Mouse (Mus musculus) heart, embryonic 13.5 days (tissue): ENCODE data around the gene Wasf2. TPM values are rescaled to one million over a fixed set of nuclear protein-coding genes. Genes with fewer than 3 reads are reported as not detected.

Experiments
- ATAC-seq: fragments of 200-750 bp; cut with Nextera tagmentation; 2 replicates; pipeline ENCODE4 v1.8.0; 2017; ENCODE audit warnings: moderate TSS enrichment; ENCODE audit not compliant: insufficient number of reproducible peaks, low FRiP score, low TSS enrichment; ENCODE audit errors: extremely low read depth
- H3K27ac ChIP-seq: fragments of 300-500 bp; sonication (generic); replicated peaks from 2 replicates; pipeline ENCODE4 v1.5.1; 2015; ENCODE audit warnings: moderate library complexity, mild to moderate bottlenecking, inconsistent platforms
- H3K27me3 ChIP-seq: fragments of 300-500 bp; sonication (generic); replicated peaks from 2 replicates; pipeline ENCODE4 v1.6.1; 2015; ENCODE audit warnings: mild to moderate bottlenecking, inconsistent platforms
- H3K36me3 ChIP-seq: fragments of 300-500 bp; sonication (generic); 2 replicates; pipeline ENCODE4 v1.6.1; 2015; ENCODE audit warnings: mild to moderate bottlenecking, inconsistent platforms
- H3K4me1 ChIP-seq: fragments of 300-500 bp; sonication (generic); 2 replicates; pipeline ENCODE4 v1.6.1; 2015; ENCODE audit warnings: inconsistent platforms
- H3K4me2 ChIP-seq: fragments of 300-500 bp; sonication (generic); 2 replicates; pipeline ENCODE4 v1.6.1; 2015; ENCODE audit warnings: inconsistent platforms, mild to moderate bottlenecking, moderate library complexity
- H3K4me3 ChIP-seq: fragments of 300-500 bp; sonication (generic); 2 replicates; pipeline ENCODE4 v1.5.1; 2015; ENCODE audit warnings: moderate library complexity, mild to moderate bottlenecking, inconsistent platforms
- H3K9ac ChIP-seq: fragments of 300-500 bp; sonication (generic); 2 replicates; pipeline ENCODE4 v1.6.1; 2015; ENCODE audit warnings: inconsistent platforms, mild to moderate bottlenecking, moderate library complexity
- H3K9me3 ChIP-seq: fragments of 300-500 bp; sonication (generic); 2 replicates; pipeline ENCODE4 v1.6.1; 2016; ENCODE audit warnings: inconsistent platforms
- WGBS: fragments of 180-500 bp; shearing (Covaris S2); methylation state at CpG from one replicate; pipeline ENCODE4 v1.1.7; 2015; ENCODE audit warnings: mixed read lengths; 5-methylcytosine and 5-hydroxymethylcytosine counted together
- polyA plus RNA-seq: library from polyadenylated mRNA; unstranded; fragments of >200 nt; fragmentation: Nextera tagmentation; extraction: Ambion mirVana; gene quantifications from 2 replicates; pipeline ENCODE4 v1.2.1, GENCODE M21; 2015

The Wasf2 gene
- polyA plus RNA-seq, 1 experiment from 2014 or later = 64.6 TPM

- WGBS = 1% methylated on average over 17 of the region's 17 CpGs
- Histone ChIP-seq H3K36me3 (peaks cover 15% of the 10 kb centered on the region), H3K27me3 (no peaks in the 10 kb centered on the region), H3K4me2 (peak overlapping the region; percentile 84), H3K9ac (peak overlapping the region; percentile 96), H3K27ac (peak overlapping the region; percentile 91), H3K4me3 (peak overlapping the region; percentile 96), H3K4me1 (peaks cover 36% of the 10 kb centered on the region), H3K9me3 (0 out of 2 replicates have a peak, but pooled peaks cover 3% of the 10 kb centered on the region)
- no peak for ATAC-seq
Observed at GRCm38 (mm10) chr4:133130890-133131741, 811 bp downstream of the Wasf2 start.

GRCm38 (mm10) chr4:133132027-133132426 is 1.7 kb downstream of the Wasf2 start:
- peak overlapping the region; percentile 91 for H3K27ac ChIP-seq
- peaks cover 15% of the 10 kb centered on the region for H3K36me3 ChIP-seq
- H3K27me3 ChIP-seq = no peaks in the 10 kb centered on the region
- ATAC-seq = no peak
- peak overlapping the region; percentile 96 for H3K9ac ChIP-seq
- peak overlapping the region; percentile 96 for H3K4me3 ChIP-seq
- peaks cover 39% of the 10 kb centered on the region for H3K4me1 ChIP-seq
- H3K4me2 ChIP-seq = peak overlapping the region; percentile 84
- H3K9me3 ChIP-seq = 0 out of 2 replicates have a peak, but pooled peaks cover 3% of the 10 kb centered on the region
- 11% methylated on average over 6 of the region's 6 CpGs for WGBS

DNA sequence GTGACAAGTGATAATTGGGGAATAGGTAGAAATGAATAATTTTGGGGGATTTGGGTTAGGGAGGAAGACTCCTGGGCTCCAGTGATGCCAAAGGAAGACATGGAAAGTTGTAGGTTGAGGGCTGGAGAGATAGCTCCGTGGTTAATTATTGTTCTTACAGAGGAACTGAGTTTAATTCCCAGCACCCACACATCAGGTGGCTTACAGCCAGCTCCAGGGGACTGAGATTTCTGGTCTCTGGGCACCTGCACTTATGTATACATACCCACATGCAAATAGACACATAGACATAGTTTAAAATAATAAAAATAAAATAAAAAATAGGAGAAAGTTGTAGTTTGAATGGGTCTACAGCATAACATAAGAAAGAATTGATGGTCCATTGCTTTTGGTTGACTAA is 6.6 kb downstream of the Wasf2 start:
- Histone ChIP-seq H3K4me3 (no peak overlapping the region), H3K27ac (no peak overlapping the region), H3K9me3 (peaks cover 3% of the 10 kb centered on the region; the same call in 1 of the 2 replicates), H3K27me3 (no peaks in the 10 kb centered on the region), H3K9ac (no peak overlapping the region), H3K36me3 (peaks cover 33% of the 10 kb centered on the region), H3K4me1 (peaks cover 41% of the 10 kb centered on the region), H3K4me2 (no peak overlapping the region)
- ATAC-seq = no peak
- 50% methylated on average over 1 of the region's 1 CpGs for WGBS

DNA sequence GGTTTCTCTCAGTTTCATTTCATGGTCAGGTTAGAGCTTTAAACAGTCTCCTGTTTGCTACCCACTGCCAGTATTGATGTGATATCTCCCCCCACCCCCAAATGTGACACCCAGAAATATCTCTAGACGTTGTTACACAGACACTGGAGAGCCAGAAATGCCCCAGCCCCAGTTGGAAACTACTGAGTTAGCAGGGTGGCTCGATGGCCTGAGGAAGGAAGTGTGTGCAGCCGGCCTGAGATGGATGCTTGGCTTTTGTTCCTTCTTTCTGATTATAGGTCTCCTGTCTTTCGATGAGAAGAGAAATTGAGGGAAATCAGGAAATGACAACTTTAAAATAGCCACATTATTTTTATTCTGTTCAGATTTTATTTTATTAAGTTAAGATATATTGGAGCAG is 8.7 kb downstream of the Wasf2 start:
- Histone ChIP-seq H3K4me1 (peaks cover 35% of the 10 kb centered on the region), H3K4me2 (no peak overlapping the region), H3K9ac (no peak overlapping the region), H3K9me3 (peaks cover 2% of the 10 kb centered on the region; the same call in 1 of the 2 replicates), H3K27ac (0 out of 2 replicates have a peak overlapping the region, but pooled peaks have one; percentile 24), H3K4me3 (no peak overlapping the region), H3K27me3 (no peaks in the 10 kb centered on the region), H3K36me3 (peaks cover 29% of the 10 kb centered on the region)
- 65% methylated on average over 4 of the region's 4 CpGs for WGBS
- ATAC-seq = no peak

DNA sequence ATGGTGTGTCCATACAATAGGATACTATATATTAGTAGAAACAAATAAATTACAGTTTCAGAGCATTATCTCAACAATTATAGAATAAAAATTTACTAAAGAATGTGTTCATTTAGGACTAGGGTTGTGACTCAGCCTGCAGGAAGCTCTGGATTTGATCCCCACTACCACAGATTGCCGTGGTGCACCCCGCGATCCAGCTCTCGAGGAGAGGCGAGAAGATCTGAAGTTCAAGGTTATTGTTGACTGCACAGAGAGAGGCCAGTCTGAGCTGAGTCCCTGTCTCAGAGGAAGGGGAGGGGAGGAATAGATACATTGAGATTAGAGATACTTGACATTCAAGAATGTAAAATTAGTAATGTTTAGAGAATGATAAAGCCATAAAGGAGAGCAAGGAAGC is 24.7 kb downstream of the Wasf2 start:
- no peak for ATAC-seq
- peaks cover 10% of the 10 kb centered on the region; the same call in 1 of the 2 replicates for H3K36me3 ChIP-seq
- no peaks in the 10 kb centered on the region for H3K9me3 ChIP-seq
- no peak overlapping the region for H3K27ac ChIP-seq
- no peaks in the 10 kb centered on the region for H3K27me3 ChIP-seq
- no peak overlapping the region for H3K4me3 ChIP-seq
- no peak overlapping the region for H3K9ac ChIP-seq
- no peak overlapping the region for H3K4me2 ChIP-seq
- WGBS = 78% methylated on average over 5 of the region's 5 CpGs
- H3K4me1 ChIP-seq = peaks cover 60% of the 10 kb centered on the region

GRCm38 (mm10) chr4:133155726-133156125 is 25.4 kb downstream of the Wasf2 start:
- H3K9ac ChIP-seq = no peak overlapping the region
- no peak overlapping the region for H3K27ac ChIP-seq

DNA sequence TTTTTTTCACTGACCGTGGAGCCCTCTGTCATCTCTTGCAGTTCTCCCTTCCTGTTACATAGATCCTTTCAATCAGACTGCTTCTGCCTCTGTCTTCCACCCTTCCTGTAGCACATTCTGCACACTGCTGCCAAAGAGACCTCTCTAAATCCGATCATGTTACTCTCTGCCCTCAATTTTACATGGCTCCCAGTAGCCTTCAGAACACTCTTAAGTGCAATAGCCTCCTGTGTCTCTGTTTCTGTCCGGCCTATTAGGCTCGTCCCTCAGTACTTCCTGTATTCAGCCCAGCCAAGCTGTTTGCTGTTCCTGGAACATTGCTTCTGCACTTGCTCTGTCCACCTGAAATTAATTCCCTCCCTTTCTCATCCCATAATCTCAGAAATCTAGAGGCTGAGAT is 26.1 kb downstream of the Wasf2 start:
- H3K9me3 ChIP-seq = no peaks in the 10 kb centered on the region
- H3K36me3 ChIP-seq = peaks cover 21% of the 10 kb centered on the region
- H3K4me1 ChIP-seq = peaks cover 66% of the 10 kb centered on the region
- H3K4me2 ChIP-seq = no peak overlapping the region
- H3K4me3 ChIP-seq = no peak overlapping the region
- peak overlapping the region; percentile 57; the same call in 1 of the 2 replicates for H3K9ac ChIP-seq
- WGBS = 71% methylated on average over 4 of the region's 4 CpGs
- no peak for ATAC-seq
- peak overlapping the region; percentile 32; the same call in 1 of the 2 replicates for H3K27ac ChIP-seq
- no peaks in the 10 kb centered on the region for H3K27me3 ChIP-seq

More at GRCm38 (mm10) chr4:133155726-133156125, 25.4 kb downstream of the Wasf2 start:
- Histone ChIP-seq H3K4me3 (no peak overlapping the region), H3K36me3 (peaks cover 16% of the 10 kb centered on the region), H3K4me1 (peaks cover 65% of the 10 kb centered on the region), H3K27me3 (no peaks in the 10 kb centered on the region), H3K4me2 (no peak overlapping the region), H3K9me3 (no peaks in the 10 kb centered on the region)
- 83% methylated on average over 6 of the region's 6 CpGs for WGBS
- ATAC-seq = no peak

GRCm38 (mm10) chr4:133156831-133157230 is 26.5 kb downstream of the Wasf2 start:
- Histone ChIP-seq H3K9ac (peak overlapping the region; percentile 57; the same call in 1 of the 2 replicates), H3K27ac (0 out of 2 replicates have a peak overlapping the region, but pooled peaks have one; percentile 32)
- WGBS = 71% methylated on average over 10 of the region's 10 CpGs

GRCm38 (mm10) chr4:133159127-133159526 is 28.8 kb downstream of the Wasf2 start:
- no peak for ATAC-seq
- Histone ChIP-seq H3K27ac (peak overlapping the region; percentile 50), H3K9ac (0 out of 2 replicates have a peak overlapping the region, but pooled peaks have one; percentile 25), H3K9me3 (no peaks in the 10 kb centered on the region), H3K4me1 (peaks cover 55% of the 10 kb centered on the region), H3K4me3 (no peak overlapping the region), H3K4me2 (no peak overlapping the region), H3K36me3 (peaks cover 27% of the 10 kb centered on the region), H3K27me3 (no peaks in the 10 kb centered on the region)
- WGBS = 65% methylated on average over 6 of the region's 6 CpGs

More at GRCm38 (mm10) chr4:133156831-133157230, 26.5 kb downstream of the Wasf2 start:
- no peak overlapping the region for H3K4me3 ChIP-seq
- no peak overlapping the region for H3K4me2 ChIP-seq
- no peak for ATAC-seq
- no peaks in the 10 kb centered on the region for H3K9me3 ChIP-seq
- peaks cover 66% of the 10 kb centered on the region for H3K4me1 ChIP-seq
- peaks cover 21% of the 10 kb centered on the region for H3K36me3 ChIP-seq
- no peaks in the 10 kb centered on the region for H3K27me3 ChIP-seq

DNA sequence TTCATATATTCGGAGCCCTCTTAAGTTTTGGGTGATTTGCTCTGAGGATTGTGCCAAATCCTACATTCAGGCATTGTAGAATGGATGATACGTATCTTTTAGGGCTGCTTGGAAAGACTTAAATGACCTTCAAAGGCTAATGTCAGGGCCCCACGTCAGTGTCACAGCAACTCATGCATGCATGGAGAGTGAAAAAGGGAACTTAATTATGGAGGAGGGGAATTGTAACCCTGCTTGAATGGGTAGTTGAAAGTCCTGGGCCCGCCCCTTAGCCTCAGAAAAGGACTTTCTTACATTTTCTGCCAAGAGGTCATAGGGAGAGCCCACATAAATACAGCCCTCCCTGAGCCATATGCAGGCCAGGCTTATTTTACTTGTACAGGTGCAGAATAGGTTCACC is 29.3 kb downstream of the Wasf2 start:
- H3K9me3 ChIP-seq = no peaks in the 10 kb centered on the region
- H3K4me2 ChIP-seq = no peak overlapping the region
- H3K27ac ChIP-seq = peak overlapping the region; percentile 50
- no peak overlapping the region for H3K9ac ChIP-seq
- H3K36me3 ChIP-seq = peaks cover 32% of the 10 kb centered on the region
- no peak overlapping the region for H3K4me3 ChIP-seq
- WGBS = 79% methylated on average over 4 of the region's 4 CpGs
- no peak for ATAC-seq
- no peaks in the 10 kb centered on the region for H3K27me3 ChIP-seq
- H3K4me1 ChIP-seq = peaks cover 54% of the 10 kb centered on the region

GRCm38 (mm10) chr4:133160211-133160610 is 29.9 kb downstream of the Wasf2 start:
- H3K4me3 ChIP-seq = no peak overlapping the region
- WGBS = 85% methylated on average over 8 of the region's 8 CpGs
- peaks cover 35% of the 10 kb centered on the region for H3K36me3 ChIP-seq
- no peaks in the 10 kb centered on the region for H3K9me3 ChIP-seq
- no peak overlapping the region for H3K4me2 ChIP-seq
- no peak overlapping the region for H3K9ac ChIP-seq
- H3K27me3 ChIP-seq = no peaks in the 10 kb centered on the region
- H3K4me1 ChIP-seq = peaks cover 51% of the 10 kb centered on the region
- ATAC-seq = no peak
- no peak overlapping the region for H3K27ac ChIP-seq
